Mouse (Mus musculus) layer of hippocampus, postnatal 36 days (tissue): ENCODE measurements at regions not wholly inside any gene's neighbourhood (a gene's known extent, or its start where the extent isn't known, plus 50 kb on each side); places are given as distances from the start of the nearest gene placed in this dataset.
"Not testable (repeated sequence)": the region's sequence is repeated elsewhere in the genome, so short reads cannot be mapped to it uniquely, and the experiment has no call there.

Experiments
- DNase-seq, 2 experiments: peaks; one replicate each; pipeline ENCODE4 v3.0.0; 2022
- microRNA-seq, 2 experiments: library from miRNA; unstranded; fragments of <30 nt; microRNA quantifications; one replicate each; pipeline ENCODE4 v1.2.0; 2021

DNA sequence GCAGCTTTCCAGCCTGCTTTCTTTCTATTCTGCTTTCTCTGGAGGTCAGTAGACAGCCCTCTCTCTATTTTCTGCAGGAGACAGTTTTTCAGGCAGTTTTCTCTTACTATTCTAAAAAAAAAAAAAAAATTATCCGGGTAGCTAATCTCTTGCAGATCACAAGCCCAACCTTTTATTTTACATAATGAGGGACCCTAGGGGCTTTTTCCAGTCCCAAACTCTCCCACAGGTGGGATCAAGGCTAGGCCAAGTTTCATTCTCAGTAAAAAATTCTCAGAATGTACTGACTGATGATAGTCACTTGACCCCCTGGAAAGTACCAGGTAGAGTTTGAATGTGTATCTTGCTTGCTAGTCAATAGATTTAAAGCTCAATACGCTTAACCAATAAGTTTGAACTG is 705.7 kb downstream of the Trib2 start:
- DNase-seq = no peak

DNA sequence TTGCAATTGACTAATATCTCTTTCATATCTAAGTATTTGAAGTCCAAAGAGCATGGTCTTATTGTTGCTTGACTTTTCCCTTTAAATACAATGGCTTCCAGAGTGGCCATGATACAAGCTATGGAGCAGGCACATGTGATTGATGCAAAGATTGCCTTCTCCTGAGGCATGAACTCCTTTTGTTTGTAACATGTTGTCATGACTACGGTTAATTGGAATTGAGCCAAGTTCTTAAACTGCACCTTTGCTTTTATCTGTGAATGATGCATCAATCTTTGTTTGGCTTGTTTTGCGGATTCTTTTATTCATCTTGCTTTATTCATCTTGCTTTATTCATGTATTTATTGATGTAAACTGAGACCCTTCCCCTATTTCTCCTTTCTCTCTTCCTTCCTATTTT is 711.8 kb downstream of the Trib2 start:
- no peak for DNase-seq

DNA sequence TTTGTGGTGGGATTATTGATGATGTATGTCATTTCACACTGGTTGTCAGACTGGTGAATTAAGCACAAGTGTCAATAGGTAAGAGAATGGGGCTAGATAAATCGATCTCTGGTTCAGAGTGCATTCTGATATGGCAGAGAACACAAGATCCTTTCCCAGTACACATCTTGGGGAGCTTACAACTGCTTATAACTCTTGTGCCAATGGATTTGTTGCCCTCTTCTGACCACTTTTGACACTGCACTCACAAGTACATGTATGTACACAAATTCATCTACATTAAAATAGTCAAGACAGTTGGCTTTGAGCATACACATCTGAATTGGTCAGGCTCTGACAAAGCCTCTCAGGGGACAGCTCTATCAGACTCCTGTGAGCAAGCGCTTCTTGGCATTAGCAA is 738.1 kb downstream of the Trib2 start:
- no peak for DNase-seq

DNA sequence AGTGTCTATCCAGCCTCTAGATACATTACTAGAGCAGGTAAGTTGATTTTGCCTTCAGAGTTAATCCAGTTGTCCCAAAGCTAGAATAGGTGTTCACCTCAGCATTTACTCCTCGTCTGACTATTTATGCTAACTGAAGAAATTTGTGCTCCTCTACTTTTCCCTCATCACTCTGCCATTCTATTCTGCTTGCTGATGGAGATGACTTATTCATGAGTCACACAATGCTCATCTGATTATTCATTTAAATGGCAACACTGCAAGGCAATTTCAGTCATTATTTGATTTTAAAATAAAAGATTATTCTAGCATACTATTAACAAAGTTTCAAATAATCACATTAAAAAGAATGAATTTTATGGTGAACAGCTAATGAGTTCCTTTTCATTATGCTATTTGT is 752.4 kb downstream of the Trib2 start:
- no peak for DNase-seq

DNA sequence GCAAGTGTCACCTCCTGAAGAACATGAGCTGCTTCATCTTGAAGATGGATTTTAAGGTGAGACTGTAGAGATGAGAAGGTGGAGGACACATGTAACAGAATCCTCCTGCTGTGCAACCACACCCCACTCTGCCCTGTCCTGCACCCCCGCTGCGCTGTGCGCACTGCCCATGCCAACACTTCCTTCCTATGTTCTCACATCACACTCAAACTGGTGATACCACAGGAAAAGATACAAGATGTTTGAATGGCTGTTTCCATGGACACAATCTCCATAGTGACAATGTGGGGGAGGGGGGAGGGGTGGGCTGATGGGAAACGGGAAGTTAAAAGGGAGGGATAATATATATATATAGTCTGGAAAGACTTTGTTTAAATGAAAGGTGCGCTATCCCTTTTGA is 765.3 kb downstream of the Trib2 start:
- DNase-seq = no peak

DNA sequence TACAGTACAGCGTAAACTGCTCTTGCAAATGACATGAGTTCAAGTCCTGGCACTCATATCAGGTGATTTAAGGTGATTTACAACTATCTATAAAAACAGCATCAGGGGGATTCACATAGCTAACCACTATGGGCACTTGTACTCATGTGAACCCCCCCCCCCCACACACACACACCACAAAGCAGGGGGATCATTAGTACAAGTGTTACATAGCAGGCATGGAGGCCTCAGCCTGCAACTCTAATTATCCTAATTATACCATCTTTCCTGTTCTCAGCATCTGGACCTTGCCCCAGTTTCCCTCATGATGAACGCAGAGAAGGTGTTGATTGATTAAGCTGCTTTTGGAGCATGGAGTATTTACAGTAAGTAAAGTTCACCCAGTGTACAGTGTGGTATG is 773.5 kb downstream of the Trib2 start:
- no peak for DNase-seq

DNA sequence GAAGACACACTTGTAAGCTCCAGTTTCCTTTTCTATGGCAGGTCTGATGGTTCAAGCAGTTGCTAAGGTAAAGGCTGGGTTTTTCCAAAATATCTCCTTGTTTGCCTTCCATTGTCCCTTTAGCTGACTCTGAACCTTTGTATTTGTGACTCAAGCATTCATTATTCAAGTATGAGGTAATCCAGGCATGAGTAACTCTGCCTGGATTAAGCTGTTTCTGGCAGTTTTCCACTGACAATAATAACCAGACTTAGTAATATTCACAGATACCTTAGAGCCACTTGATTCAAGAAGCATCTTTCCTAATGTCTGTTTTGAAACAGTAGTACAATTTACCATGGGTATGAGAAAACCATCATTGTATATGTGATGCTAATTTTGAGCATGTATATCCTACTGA is 805.6 kb downstream of the Trib2 start:
- DNase-seq = no peak

DNA sequence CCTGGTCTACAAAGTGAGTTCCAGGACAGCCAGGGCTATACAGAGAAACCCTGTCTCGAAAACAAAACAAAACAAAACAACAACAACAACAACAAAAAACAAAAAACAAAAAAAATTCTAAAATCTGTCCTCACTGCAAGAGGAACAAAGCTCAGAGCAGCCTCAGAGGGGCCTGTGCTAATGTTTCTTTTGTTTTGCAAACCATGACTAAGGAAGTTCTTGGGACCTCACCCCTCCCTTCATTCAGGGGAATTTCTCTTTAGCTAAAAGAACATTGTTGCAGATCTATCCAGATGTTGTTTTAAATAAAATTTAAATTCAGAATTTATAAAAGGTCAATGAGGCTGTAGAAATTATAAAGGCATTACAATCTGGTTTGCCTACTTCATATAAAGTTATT is 814.3 kb downstream of the Trib2 start:
- DNase-seq = not testable (repeated sequence)

Small RNA genes in the stretch of these regions (microRNA-seq; reads per million reads assigned to microRNA genes)
- 0 reads per million in 2 experiments for gene Gm27682
